Mouse (Mus musculus) MEL (cell line): ENCODE data around the gene Olfr1138.

Experiments used
- CTCF ChIP-seq, 3 experiments: IDR thresholded peaks in 2 of 3; conservative IDR thresholded peaks in 1 of 3; 2 replicates each; pipeline ENCODE4 v1.5.1; 2011 to 2012; ENCODE audit warnings: low read length in 3 of 3, low read depth in 2 of 3, mild to moderate bottlenecking in 2 of 3, improper control_type of control experiment in 1 of 3, inconsistent platforms in 1 of 3, mixed read lengths in 1 of 3, moderate library complexity in 1 of 3; ENCODE audit not compliant: control insufficient read depth in 1 of 3, insufficient read depth in 1 of 3, poor library complexity in 1 of 3, severe bottlenecking in 1 of 3
- MYC ChIP-seq: IDR thresholded peaks from 2 replicates; pipeline ENCODE4 v1.6.1; 2011; ENCODE audit warnings: low read depth, mild to moderate bottlenecking, low read length, improper control_type of control experiment, moderate library complexity
- NRF1 ChIP-seq: IDR thresholded peaks from 2 replicates; pipeline ENCODE4 v1.6.1; 2014; ENCODE audit warnings: low read depth, mild to moderate bottlenecking, inconsistent platforms, low read length, improper control_type of control experiment, moderate library complexity; ENCODE audit not compliant: poor library complexity, insufficient read depth, severe bottlenecking
- SIN3A ChIP-seq: IDR thresholded peaks from 2 replicates; pipeline ENCODE4 v1.6.1; 2012; ENCODE audit warnings: low read length, improper control_type of control experiment, inconsistent platforms

- TF ChIP-seq CTCF (IDR thresholded peaks at IDR 0.05 in 2 of 3, conservative IDR thresholded peaks at IDR 0.05 in 1 of 3; ENCODE audit: control insufficient read depth in 1 of 3, insufficient read depth in 1 of 3, low read depth in 2 of 3, low read length in 3 of 3, poor library complexity in 1 of 3, severe bottlenecking in 1 of 3) (no peak), SIN3A (no peak), MYC (no peak), NRF1 (no peak)
Observed at GRCm38 (mm10) chr2:87753891-87754290, 14.1 kb upstream of the Olfr1138 start, which contains the start of gene Olfr1141.
